Mouse (Mus musculus): Measurements from ENCODE around the gene Tctex1d4.

DNA sequence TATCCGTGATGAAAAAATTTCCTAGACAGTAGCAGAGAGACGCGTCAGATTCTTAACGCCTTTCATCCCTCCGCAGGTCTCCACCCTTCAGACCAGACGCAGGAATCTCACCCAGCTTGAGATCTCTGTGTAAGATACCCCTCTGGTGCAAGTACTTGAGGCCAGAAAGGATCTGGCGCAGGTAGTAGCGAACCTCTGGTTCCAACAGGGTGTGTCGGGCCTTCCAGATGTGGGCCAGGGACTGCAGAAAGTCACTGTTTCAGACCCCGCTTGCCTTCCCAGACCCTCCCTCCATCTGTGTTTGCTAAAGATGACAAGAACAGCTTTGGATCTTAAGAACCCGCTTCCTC is 6.2 kb downstream of the Tctex1d4 start:
- TF ChIP-seq CTCF (IDR thresholded peaks at IDR 0.05; ENCODE audit: borderline replicate concordance, insufficient read depth, low read length) (no peak), POLR2A (IDR thresholded peaks at IDR 0.05; ENCODE audit: low read depth, low read length) (no peak)

All from embryonic fibroblast, embryonic 13.5 days (primary cell).